Mouse (Mus musculus) cerebellum, postnatal 14 days (tissue): ENCODE measurements around the gene Klhl24.
A peak's percentile ranks its signal among the peaks of the same experiment; 100 is the strongest.
"Not testable (repeated sequence)": the region's sequence is repeated elsewhere in the genome, so short reads cannot be mapped to it uniquely, and the experiment has no call there.

Experiments
- DNase-seq, 2 experiments: peaks; one replicate each; pipeline ENCODE4 v3.0.0; 2021; ENCODE audit warnings: mixed read lengths in 2 of 2

Gene Klhl24

DNA sequence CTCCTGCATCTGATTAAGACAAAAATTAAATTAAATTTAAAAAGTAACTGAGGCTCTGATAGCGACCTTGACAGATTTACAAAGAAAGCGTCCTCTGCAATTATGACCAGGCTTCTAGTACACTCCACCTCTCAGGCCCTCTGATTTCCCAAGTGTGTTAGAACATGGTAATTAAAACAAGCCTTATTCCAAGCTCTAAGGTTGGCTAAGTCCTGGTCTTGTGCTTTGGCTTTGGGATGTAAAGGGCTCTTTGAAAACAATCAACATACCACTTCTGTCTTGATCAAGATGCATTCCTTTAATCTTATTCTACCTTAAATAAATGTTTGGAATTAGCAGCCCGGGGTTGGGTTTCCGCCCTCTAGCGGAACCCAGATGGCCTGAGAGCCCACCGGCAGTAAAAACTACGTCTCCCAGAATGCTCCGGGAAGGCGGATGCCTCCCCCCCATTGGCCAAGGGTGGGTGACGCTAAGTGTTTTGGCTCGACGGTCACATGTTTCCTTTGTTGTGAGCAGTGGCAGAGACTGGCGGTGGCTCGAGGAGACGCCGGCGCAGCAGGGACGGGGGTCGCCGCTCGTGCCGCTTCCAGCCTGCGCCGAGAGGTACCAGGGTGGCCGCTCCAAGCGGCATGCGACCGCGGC, at the start of gene Klhl24:
TSS of gene Klhl24 (plus strand) at position 474 of the 642 bp plus-strand sequence.
- DNase-seq: peak; percentile 94 to 95

DNA sequence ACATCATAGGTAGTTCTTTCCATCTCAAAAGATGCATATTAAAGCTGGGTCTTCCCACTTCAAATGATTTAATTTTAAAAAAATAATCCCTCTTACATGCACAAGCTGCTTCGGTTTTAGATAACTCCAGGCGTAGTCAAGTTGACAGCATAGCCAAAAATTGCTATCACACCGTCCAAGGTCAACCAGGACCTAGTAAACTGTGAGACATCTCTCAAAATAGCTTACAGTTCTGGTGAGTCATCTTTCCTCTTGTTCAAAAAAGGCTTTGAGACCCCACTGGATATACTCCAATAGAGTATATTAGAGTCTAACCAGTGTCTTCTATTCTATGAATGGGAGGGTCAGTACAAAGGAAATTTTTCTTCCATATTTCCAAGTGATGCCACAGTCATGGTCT, 44.7 kb upstream of the Klhl24 start:
- no peak for DNase-seq

DNA sequence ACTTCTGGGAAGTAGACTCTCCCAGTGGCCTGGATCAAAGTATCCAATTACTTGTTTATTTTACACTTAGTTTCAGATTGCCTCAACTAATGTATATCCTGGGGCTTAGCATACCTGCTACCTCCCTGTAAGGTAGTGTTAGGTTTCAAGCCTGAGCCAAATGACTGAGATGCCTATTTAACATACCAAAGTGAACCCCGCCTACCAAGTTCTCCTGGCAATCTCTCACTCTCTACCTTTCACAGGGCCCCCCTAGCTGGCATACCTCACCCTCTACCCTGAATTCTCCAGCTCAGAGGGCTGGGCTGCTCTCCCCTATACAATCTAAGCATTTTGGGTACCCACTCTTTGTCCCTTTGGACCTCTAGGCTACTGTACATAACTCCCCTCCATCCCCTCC, 24.6 kb upstream of the Klhl24 start:
- no peak for DNase-seq

DNA sequence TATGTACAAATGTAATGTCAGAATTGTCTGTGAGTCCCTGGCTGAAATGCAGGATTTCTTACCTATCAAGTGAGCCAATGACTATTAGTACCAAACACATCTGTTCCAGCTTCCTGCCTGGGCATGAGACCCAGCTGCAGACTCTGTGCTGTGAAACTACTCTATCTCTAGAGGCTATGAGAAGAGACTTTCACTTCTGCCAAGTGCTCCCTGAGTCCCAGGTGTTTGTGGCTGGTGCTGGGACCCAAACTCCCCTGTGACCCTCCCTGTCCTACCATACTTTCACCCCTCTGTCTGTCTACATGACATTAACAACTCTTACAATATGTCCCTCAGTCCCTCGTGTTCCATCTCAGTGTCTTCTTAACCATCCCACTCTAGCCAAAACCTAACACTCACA, 20.7 kb upstream of the Klhl24 start:
- no peak for DNase-seq

DNA sequence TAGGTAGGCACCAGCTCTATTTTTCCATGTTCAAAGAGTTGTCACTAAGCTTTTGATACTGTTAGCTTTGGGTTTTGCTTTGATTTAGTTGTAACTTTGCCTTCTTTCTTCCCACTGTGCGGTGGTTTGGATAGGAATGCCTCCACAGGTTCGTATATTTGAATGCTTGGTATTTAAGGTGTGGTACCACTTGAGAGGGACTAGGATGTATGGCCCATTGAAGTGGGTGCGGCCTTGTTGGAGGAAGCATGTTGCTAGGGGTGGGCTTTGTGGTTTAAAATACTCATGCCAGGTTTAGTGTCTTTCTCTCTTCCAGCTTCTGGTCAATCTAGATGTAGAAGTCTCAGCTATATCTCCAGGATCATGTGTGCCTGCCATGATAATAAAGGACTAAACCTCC, 17.1 kb upstream of the Klhl24 start:
- DNase-seq: no peak

DNA sequence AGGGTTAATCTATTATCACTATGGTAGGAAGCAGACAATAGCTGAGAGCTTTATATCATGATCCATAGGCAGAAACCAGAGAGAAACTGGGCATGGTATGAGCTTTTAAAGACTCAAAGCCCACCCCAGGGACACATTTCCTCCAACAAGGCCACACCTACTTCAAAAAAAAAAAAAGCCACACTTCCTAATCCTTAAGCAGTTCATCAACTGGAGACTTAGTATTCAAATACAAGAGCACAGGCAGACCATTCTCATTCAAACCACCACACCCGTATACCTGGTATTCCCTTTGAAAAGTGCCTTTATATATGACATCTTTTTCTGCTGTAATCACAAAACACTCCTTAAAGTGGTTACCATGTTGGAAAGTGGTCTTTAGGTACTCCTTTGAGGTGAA, 12.7 kb upstream of the Klhl24 start:
- no peak for DNase-seq

DNA sequence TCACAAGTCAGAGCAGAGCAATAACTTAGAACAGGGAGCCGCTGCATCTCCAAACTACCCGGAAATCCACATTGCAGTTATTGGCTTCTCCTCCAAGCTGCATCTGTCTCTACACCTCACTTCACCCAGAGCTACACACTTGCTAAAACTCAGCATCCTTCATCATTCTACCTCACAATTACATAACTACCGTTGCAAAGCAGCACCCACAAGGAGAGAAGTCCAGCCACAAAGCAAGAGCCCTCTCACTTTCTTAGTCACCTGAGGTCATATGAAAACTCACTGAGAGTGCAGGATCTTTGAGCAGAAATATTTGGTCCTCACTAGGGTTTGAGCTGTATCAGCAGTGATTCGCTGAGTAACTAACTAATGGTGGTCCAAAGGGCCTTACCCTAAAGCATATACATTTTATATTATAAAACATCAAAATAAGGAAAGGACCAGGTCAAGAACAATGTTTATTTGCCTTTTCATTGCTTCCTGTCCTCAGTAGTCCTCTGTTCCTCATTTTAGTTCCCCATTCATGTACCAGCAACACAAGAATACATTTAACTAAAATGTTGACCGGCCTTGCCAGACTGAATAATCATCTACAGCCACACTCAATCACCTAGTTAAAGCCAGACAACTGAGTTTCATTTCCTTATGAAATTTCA, 12.0 kb upstream of the Klhl24 start:
- no peak for DNase-seq

DNA sequence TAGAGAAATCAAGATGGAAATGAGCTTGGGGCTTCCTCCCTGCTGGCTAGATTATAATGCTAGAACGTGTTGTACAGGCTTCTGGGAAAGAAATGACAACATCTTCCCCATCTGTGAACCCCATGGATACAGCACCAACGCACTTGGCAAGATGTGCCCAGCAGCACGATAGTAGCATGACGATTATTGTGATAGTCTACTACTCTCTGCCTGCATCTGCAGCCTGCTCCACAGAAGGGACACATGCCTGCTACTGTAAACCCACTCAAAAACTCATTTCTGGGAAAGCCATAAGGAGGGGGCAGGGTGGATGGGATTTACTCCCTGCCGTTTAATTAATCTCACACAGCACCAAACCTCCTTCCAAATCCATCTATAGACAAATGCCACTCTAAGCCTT, 10.4 kb upstream of the Klhl24 start:
- no peak for DNase-seq

DNA sequence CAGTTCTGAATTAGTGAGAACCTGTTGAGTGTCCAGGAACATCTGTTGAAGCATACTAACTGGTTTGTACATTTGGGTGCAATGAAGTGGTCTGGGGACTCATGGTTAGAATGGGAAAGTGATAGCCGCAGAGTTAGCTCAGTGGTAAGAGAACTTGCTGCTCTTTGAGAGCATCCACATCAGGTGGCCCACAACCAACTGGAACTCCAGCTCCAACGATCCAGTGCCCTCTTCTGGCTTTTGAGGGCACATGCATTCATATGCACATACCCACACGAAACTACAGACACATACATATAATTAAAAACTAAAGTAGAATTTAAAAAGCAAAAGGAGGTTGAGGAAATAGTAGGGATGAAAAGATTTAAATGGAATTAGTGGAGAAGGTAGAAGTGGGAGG, 7.7 kb upstream of the Klhl24 start:
- DNase-seq: no peak

DNA sequence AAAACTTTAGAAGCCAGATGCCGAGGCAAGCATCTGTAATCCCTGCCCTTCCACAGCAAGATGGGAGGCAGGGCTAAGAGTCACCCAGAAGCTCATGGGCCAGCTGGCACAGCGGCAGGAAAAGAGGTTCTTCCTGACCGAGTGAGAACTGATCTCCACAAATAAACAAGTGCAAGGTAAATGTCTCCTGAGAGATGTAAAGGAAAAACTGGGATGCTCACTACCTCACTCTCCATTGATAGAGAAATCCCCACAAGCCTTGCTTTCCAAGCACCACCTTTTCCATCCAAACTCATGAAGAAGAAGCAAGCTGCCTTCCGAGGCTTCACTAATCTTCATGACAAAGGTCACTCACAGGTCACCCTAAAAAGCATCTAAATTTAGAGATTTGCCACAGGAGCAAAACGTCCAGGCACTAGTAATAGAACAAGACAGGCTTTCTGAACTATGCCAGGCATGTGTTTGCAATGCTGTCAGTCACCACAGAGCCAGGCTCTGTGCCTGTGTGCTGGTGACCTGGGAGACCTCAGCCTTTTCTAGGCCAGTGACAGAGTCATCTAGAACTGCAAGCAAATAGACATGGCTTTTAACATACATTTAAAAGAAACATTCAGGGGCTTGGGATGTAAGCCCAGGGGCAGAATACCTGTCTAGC, 6.3 kb upstream of the Klhl24 start:
- no peak for DNase-seq

DNA sequence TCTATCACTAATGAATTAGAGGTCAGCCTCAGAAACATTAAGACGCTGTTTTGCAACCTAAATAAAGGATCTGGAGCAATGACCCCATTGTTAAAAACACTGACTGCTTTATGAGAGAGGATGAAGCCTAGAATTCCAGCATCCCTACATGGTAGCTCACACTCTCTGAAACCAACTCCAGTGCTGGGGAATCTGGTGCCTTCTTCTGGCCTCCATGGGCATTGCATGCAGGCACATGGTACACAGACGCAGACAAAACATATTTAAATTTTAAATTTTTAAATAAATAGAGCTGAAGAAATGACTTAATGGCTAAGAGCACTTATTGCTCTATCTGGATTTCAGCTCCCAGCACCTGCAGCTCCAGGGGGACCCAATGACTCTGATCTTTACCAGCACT, 1.4 kb upstream of the Klhl24 start:
- peak in 1 of 2 experiments; percentile 33 for DNase-seq

DNA sequence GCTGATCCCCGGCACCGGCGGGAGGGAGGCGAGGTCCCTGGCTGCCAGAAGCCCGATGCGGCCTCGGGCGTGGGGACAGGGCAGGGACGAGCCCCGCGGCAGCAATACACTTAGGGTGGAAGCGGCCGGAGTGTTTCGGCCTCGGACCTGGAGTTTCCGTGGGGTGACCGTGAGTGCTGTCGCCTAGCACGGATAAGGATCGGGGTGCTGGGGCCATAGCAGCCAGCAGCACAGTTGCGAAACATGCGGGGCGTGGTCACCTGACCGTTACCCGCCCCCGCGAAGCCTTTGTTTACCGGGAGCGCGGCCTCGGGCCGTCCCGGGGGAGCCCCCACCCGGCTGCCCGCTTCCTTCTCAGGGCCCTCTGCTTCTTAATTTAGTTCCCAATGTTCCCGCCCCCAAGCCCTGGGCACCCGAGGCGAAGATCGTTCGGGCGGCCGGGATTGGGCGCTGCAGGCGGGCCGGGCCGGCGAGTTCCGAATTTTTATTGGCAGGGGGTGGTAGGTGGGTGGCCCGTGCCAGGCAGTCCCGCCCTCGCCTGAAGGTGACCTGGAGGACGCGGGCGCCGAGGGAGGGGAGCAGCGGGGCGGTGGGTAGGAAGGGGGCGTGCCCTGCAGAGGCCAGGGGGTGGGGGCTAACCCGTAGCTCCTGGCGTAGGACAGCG, 501 bp downstream of the Klhl24 start:
- peak; percentile 92 to 93 for DNase-seq

DNA sequence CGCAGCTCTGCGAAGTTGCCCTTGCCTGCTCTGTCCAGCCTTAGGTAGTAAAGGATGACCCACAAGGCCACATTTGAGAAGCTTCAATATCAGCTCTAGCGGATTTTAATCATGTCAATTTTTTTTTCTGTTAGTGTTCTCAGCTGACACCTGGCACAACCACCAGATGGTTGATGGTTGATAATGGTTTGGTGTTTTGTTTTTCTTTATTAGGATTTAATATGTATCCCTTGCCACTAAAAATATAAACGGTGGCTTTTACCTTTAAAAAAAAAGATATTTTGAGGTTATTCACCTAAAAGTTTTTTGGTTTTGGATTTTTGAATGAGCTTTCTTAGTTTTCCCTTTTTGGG, 1.0 kb downstream of the Klhl24 start:
- DNase-seq: no peak

DNA sequence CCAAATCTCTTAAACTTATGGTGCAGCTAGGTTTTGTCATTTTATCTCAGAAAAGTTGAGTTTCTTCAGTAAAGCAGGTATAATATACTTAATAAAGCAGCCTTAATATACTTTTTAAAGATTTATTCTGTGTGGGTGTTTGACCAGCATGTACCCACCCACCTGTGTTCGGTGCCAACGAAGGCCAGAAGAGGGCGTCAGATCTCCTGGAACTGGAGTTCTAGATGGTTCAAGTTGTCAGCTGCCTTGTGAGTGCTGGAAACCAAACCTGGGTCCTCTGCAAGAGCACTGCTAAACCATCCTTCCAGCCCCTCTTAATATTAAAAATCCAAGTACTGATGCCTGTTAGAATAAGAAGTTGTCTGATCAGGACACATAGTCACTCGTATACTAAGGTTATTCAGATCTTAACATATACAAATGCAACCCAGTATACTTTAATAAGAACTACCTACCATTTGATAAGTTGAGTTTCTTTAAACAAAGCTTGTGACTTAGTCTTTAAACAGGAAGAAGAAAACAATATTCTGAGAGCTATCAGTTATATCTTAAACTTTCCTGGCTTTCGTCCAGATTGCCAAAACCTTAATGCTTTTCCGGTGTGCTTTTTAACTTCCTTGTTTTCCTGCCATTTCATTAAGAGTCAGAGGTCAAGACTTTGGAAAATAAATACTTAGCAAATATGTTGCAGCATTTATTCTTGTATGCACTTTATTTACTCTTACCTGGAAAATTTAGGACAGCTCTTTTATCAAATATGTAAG, 1.7 kb downstream of the Klhl24 start:
- peak; percentile 22 to 45 for DNase-seq

DNA sequence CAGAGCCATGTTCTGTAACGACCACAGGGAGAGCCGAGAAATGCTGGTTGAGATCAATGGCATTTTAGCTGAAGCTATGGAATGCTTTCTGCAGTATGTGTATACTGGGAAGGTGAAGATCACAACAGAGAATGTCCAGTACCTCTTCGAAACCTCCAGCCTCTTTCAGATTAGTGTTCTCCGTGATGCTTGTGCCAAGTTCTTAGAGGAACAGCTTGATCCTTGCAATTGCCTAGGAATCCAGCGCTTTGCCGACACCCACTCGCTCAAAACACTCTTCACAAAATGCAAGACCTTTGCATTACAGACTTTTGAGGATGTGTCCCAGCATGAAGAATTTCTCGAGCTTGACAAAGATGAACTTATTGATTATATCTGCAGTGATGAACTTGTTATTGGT, 9.7 kb downstream of the Klhl24 start:
- no peak for DNase-seq

DNA sequence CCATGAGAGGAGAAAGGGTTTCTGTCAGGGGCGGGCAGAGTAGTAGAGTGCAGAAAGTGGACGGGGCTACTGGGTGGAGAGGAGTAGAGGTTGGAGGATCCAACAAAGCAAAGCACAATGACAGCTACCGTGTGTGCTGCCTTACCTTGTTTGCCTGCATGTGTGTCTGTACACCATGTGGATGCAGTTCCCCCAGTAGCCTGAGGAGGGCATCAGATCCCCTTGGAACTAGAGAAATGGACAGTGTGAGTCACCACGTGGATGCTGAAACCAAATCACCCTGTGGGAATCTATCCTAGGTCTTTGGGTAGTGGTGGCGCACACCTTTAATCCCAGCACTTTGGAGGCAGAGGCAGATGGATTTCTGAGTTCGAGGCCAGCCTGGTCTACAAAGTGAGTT, 11.6 kb downstream of the Klhl24 start:
- DNase-seq: peak in 1 of 2 experiments; percentile 14

DNA sequence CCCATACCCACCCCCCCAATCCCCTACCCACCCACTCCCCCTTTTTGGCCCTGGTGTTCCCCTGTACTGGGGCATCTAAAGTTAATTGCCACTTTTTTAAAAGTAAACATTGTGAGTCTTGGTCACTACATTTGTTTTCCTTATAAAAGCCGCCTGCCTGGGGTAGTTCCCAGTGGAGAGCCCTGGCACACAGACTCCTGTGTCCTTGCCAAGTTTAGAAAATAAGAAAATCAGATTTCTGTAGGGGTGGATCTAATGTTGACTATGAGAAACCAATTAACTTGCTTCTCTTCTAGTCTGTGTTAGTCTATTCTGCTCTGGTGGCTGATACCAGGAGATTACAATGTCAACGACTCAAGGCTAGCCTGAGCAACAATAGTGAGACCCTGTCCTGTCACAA, 15.3 kb downstream of the Klhl24 start:
- no peak for DNase-seq

DNA sequence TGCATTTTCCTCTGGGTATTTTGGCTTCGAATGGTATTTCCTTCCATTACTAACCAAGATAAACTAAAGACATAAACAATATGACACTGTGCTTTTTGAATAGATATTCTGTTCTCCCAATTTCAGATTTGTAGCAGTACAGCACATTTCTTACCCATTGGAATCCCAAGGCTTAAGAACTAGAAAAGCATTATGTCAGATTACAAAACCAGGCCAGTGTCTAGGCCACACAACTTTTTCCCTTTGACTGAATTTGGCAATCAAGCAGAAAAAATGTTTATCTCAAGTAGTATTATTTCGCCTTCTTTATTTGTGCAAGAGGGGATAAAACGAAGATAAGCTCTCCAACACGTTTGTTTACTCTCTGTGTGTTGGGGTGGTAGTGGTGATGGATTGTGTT, 18.7 kb downstream of the Klhl24 start:
- DNase-seq: no peak

DNA sequence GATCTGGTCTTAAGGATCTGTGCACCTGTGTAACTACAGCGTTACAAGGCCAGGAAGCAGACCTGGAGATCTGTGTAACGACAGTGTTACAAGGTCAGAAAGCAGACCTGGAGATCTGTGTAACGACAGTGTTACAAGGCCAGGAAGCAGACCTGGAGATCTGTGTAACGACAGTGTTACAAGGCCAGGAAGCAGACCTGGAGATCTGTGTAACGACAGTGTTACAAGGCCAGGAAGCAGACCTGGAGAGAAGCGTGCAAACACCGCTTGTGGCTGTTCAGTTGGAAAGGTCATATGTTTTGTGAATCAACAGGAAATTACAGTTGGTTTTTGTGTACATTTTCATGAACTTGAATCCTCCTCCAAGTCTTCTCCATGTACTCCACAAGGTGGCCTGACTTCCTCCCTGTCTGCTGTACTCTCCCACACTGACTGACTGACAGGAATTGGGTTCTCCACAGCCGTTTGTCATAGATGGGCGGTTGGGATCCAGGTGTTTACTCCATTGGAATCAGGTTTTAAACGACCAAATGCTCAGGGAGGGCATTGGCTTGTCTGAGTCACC, 29.1 kb downstream of the Klhl24 start:
- DNase-seq: not testable (repeated sequence)

DNA sequence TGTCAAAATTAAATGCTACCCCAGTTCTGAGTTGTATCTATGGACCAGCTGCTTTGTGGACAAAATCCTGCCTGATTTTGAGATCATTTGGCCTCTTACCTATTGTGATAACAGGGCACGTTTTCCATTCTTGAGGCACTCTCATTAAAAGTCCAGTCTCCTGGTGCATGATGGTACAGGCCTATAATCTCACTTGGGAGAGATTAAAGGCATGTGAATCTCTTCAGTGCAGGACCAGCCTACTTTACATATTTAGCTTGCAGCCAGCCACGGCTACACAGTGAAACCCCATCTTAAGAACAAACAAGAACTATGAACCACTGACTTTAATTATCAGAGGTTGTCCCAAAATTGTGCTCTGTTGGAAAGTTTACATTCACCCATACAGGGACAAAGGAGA, 33.1 kb downstream of the Klhl24 start:
- no peak for DNase-seq

DNA sequence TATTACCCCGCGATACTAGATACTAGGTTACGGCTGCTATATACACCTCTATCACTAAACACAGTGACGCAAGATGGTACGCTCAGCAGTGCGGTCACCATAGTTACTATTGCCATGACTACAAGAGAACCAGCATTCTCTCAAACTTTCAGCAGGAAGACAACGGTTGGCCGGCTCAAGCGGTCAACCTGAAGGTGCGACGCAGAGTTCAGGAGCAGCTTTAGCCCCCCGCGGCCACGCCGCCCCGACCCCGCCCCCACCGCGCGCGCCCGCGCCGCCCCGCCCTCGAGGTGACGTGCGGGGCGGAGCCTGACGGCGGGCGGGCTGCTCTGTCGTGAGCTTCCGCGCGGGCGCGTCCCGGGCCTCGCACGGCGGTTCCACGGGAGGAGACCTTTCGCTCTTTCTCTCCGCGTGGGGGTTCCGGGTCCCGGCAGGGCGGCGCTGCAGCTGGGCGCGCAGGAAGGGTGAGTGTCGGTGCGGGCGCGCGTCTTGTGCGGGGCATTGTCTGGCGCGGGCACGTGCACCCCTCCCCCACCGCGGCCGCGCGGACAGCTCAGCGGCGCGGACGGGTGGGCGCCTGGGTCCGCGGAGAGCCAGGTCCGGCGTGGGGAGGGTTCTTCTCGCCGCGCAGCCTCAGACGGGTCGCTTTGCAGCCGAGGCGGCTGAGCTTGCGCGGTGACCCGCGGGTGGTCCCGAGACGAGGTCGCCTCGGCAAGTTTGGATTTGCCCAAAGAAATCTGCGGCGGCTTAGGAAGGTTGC, 43.6 kb downstream of the Klhl24 start, which contains the start of gene Yeats2:
TSS of gene Yeats2 (plus strand) at position 292 of the 760 bp plus-strand sequence.
- DNase-seq: peak; percentile 89 to 90

DNA sequence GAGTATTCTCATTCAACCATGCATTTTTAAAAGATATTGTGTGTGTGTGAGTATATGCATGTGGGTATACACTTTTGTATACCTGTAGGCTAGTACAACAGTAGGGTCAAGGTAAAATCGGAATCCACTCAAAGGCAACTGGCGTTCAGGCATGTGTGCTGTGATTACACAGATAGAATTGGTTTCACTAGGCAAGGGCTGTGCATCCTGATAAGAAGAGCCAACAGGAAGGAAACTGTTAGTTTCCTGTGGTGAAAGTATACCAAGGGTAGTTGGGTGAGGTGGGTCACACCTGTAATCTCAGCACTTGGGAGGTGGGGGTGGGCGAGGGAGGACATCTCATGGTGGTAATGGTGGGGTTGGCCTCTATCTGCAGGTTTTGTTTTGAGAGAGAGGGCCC, 47.2 kb downstream of the Klhl24 start:
- DNase-seq: no peak
